Mouse (Mus musculus): Measurements from ENCODE around the gene Vasn.

The Vasn gene

DNA sequence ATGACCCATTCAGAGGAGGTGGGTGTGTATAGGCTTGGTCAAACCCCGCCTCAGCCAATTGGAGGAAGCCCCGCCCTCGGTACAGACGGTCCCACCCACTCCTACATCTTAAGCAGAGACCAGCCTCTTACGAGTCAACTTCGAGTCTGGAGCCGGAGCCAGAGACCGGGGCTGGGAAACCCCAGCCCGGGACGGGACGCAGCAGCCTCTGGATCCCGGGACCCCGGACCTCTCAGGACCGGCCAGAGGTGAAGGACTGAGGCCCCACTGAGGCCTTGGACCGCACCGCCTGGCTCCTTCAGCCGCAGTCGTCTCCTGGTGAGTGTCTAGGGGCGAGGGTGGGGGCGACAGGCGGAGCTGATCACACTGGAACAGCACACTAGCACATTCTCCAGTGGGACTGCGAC lies at the start of gene Vasn, which contains the start of gene Dnaja3:
Vasn (plus strand) TSS at position 111 of the 407 bp plus-strand sequence.
Dnaja3 (plus strand) TSS at position 159 of the 407 bp plus-strand sequence.
- DNase-seq (ENCODE audit: low read depth, low spot score): peak; percentile 68

GRCm38 (mm10) chr16:4590236-4590635 lies 49.5 kb upstream of the Vasn start:
- DNase-seq (ENCODE audit: low read depth, low spot score): no peak

DNA sequence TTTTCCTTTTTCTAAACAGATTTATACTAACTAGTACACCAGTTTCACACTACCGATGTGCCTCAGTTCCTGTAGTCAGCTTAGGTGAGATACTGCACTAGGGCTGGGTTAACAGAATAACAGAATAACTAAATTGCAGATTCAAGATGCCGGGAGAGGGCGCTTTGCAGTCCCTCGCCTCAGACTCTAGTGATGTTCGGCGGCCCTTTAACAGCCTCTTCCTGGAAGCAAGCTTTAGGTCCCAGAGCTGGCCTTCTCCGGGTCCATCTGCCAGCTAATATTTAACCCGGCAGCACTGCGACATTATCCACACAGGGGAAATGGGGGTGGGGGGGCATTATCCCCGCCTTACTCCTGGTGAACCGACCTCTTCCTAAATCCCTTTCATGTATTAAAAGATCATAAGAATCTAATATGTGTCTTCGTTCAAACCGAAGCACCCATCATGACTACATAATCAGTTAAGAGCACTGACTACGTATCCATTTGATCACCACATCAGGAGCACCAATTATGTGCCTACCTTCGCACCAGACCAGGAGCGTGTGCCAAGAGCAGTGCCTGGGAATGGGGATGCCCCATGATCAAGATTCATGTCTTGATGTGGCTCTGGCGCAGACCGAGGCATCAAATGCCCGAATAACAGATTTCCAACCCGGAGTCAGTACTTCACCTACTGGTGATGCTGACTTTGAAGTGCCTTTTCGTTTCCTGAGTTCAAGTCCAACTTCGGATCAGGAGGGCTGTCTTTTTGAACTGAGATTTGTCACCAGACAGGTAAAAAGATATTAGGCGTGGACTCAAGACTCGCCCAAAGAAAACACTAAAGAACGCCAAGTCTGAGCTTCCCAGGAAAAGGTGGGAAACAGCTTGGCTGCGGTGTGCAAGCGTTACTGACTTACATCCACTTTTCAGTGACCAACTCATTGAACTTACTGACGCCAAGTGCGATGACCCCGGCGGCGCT lies 46.5 kb upstream of the Vasn start:
- no peak for DNase-seq (ENCODE audit: low read depth, low spot score)

DNA sequence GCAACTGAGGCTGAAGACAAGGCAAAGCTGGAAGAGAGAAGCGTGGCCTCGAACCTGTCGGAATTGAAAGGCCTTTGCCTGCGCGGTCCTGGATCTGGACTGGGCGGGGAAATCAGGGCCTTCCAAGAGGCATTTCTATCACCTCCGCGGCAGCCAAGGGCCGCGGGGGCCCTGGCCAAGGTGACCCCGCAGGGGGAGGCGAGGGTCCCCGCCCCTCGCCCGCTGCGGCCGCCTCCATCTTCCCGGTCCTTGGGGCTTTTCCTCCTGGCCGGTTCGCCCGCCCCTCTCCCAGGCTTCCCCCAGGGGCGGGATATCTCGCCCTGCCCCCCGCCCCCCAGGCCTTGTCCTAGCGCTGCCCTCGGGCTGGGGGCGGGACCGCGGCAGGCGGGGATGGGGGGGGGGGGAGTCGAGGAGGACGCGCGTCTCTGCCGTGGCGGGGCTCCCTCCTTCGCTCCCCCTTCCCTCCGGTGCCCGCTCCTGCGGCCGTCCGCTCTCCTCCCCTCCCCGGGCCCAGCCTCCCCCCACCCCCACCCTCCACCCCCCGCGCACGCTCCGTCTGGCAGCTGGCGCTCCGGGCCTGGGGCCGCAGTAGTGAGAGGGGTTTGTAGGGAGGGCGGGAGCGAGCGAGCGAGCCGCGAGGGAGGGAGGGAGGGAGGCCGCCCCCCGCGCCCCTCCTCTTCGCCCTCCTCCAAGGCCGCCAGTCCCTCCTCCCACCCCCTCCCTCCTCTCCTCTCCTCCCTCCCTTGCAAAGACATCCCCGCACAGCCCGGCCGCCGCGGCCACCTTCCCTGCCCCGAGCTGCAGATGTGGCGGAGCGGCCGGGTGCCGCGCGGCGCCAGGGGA lies 45.5 kb upstream of the Vasn start, which contains the start of gene Glis2:
Glis2 (plus strand) TSS at position 743 of the 843 bp plus-strand sequence.
- no peak for DNase-seq (ENCODE audit: low read depth, low spot score)

DNA sequence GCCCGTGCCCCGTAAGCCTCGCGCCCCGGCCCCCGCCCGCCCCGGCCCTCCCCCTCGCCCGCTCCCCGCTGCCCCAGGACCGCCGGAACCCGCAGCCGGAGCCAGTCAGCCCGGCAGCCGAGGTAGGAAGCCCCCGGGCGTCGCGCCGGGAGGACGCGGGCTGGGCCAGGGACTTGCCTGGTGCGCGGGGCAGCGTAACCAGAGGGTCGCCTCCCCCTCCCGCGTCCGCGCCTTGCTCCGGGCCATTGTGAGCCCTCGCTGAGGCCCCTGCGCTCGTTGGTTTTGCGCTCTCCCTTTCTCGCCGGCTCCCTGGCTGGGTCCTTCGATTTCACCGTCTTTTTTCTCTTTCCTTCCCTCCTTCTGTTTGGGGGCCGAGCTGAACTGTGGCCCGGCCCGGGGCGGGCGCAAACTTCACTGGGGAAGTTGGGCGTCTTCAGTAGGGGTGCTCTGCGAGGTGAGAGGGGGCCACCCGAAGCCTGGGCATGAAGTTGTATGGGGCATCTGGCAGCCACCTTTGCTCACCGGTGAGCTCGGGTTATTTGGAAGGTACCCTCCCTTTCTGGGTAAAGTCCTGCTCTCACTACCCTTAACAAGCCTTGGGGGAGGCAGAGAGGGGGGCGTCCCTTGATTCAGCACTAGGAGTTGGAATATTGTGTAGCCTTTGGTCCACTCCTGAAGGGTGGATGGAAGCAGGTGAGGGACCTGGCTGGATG lies 44.8 kb upstream of the Vasn start:
- DNase-seq (ENCODE audit: low read depth, low spot score): no peak

DNA sequence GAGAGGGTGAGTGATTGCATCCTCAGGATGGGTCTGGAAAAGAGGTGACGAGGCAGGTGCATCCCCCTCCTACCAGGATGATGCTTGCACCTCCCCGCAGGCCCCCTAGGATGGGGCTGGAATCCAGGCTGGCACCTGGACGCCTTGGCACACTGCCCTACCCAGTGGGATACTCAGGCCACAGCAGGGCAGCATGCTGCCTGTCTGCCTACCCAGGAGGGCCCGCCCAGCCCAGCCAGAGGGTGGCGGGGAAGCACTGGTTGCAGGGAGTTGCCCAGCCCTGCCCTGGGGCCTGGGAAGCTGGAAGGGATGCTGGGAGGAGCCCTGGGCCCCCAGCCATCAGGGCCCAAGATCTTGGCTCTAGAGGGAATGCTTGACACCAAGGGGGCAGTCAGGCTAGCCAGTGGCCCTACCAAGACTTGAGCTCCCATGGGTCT lies 44.2 kb upstream of the Vasn start:
- DNase-seq (ENCODE audit: low read depth, low spot score): no peak

GRCm38 (mm10) chr16:4596141-4596728 lies 43.5 kb upstream of the Vasn start:
- DNase-seq (ENCODE audit: low read depth, low spot score): no peak

DNA sequence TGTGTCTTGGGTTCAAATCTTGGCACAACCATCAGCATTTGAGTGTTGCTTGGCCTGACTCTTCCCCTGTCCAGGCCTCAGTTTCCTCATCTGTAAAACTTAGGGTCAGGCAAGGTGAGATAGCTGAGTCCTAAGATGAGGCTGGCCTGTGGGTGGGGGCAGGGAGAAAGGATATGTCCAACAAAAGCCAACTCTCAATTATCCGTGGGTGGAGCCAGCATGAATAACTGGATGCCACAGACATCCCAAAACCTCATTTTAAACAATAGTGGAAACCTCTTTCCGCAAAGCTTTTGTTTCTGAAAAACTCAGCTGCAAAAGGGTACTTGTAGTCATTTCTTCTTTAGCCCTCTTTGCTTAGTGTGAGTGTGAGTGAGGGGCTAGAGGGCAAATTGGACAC lies 42.9 kb upstream of the Vasn start:
- no peak for DNase-seq (ENCODE audit: low read depth, low spot score)

GRCm38 (mm10) chr16:4597296-4597695 lies 42.4 kb upstream of the Vasn start:
- DNase-seq (ENCODE audit: low read depth, low spot score): no peak

DNA sequence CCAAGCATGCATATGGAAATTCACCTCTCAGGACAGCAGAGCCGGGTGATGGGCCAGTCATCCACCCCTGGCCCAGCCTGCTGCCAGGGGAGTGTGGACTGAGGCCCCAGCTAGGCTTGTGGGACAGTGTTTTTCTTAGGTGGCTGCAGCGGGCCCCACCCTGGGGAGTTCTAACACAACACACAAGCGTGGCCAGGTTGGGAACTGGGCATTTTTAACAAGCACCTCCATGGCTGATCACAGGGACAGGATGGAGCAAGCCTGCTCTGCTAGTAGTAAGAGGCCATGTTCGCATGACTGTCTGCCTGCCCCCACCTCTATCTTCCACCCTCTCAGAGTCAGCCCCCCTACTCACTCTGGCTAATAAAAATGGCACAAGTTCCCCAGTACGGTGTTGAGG lies 41.7 kb upstream of the Vasn start:
- no peak for DNase-seq (ENCODE audit: low read depth, low spot score)

DNA sequence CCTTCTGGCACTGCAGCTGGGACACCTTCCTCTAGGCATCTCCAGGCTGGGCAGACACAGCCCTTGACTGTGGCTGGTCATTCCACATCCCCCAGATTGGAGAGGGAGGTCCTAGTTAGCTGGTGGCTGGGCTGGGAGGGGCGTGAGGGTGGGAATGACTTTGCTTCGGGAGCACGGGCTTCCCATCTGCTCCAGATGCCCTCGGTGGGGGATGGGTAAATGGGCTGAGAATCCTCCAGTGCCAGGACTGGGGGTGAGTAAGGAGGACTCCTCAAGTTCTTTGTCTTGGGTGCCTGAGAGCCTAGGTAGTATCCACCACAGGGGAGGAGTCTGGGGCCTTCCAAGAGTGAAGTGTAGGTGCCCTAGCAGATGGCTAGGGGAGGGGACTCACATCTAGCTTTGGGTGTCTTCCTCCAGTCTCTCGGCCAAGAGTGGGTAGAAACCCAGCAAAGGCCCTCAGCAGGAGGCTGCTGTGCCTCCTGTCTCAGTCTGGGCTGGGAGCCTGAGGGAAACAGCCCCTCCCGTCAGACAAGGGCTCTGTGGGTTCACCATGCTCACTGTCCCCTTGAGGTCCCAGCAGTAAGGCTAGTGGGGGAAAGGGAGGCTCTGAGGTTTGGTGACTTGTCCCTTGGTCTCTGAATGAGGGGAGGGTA lies 40.7 kb upstream of the Vasn start:
- DNase-seq (ENCODE audit: low read depth, low spot score): no peak

DNA sequence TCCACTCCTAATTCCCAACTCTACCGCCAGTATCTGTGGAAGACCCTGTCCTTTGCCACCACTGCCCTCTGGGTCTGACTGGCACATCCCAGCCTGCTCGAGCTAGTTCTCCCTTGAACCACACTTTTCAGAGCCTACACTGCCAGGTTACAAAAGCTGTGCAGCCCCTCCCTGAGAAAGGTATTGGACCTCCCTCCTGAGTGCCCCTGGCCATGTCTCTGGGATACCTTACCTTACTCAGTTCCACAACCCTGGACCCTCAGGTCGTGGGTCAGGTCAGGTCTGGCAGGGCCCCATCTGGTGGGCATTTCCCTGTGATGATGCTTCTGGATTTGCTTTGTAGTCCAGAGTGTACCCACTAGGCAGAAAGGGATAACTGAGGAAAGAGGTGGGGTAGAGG lies 40.1 kb upstream of the Vasn start:
- DNase-seq (ENCODE audit: low read depth, low spot score): no peak

- no peak for DNase-seq (ENCODE audit: low read depth, low spot score)
Measured at GRCm38 (mm10) chr16:4600701-4601310, 38.9 kb upstream of the Vasn start.

- DNase-seq (ENCODE audit: low read depth, low spot score): no peak
Measured at GRCm38 (mm10) chr16:4602189-4602588, 37.6 kb upstream of the Vasn start.

GRCm38 (mm10) chr16:4602766-4603452 lies 36.8 kb upstream of the Vasn start:
- DNase-seq (ENCODE audit: low read depth, low spot score): no peak

- DNase-seq (ENCODE audit: low read depth, low spot score): no peak
Measured at GRCm38 (mm10) chr16:4603453-4603837, 36.3 kb upstream of the Vasn start.

DNA sequence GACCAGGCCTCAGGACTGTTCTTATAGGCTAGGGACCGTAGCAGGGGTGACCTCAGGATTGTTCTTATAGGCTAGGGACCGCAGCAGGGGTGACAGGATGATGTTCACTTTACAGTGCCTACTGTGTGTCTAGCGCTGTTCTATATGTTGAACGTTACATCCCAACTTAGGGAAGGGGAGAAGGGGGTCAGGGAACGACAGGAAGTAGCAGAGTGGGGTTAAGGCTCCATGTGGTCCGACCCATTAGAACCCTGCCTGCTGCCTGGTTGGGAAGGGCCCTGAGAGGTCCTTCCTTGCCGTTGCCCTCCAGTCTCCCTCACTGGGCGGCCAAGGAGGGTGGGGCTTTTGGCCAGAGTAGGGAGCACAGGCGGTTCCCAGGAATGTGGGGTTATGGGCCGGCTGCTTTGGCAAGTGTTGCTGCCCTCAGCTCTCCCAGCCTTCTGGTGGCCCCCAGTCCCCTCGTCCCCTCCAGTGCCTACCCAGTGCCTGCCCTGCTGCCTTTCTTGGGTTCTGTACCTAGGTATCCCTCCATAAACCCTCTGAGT lies 35.4 kb upstream of the Vasn start:
- DNase-seq (ENCODE audit: low read depth, low spot score): no peak

DNA sequence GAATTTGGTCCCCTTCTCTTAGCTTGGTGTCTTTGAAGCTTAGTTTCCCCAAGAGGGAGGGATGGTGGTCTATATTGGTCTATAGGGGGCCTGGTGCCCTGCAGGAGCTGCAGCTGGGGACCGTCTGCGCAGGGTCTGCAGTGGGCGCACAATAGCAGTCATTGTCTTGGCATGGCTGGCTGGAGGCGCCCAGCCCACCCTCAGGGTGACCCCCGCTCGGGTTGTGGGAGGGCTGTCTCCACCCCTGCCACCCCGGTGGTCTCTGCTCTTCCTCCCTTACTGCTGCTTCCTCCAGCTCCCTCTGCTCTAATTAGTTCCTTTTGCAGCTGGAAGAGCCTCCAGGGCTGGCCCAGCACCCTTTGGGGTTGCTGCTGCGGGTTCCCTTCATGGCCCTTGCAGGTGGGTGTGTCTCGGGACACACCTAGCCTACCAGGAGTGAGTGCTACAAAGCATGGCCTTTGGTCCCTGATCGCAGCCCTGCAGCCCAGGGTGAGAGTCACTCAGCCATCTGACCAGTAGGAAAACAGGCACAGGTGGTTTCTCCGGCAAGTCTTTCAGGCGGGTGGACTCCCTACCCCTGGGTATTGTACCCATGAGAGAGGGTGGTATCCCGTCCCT lies 34.1 kb upstream of the Vasn start:
- DNase-seq (ENCODE audit: low read depth, low spot score): no peak

All from WW6 (cell line).